Mouse (Mus musculus): ENCODE measurements around the gene Wdr45.
"Not testable (repeated sequence)": the region's sequence is repeated elsewhere in the genome, so short reads cannot be mapped to it uniquely, and the experiment has no call there.

Wdr45 gene

DNA sequence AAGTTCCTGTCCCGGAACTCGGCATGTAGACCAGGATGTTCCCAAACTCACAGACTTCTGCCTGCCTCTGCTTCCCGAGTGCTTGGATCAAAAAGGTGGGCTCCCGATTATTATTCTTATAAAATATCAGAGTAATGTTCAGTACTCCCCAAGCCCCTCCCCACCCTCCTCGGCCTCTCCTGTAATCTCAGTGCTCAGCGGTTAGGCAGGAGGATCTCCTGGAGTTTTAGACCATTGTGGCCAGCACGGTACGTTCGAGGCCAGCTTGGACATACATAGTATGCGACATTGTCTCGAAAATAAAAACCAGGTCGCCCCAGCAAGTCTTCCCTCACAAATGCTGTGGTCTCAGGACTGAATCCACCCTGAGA lies 384 bp upstream of the Wdr45 start:
- in situ Hi-C loops (cut with MboI; ENCODE audit: unreplicated experiment in 2 of 2), result not testable (repeated sequence)

DNA sequence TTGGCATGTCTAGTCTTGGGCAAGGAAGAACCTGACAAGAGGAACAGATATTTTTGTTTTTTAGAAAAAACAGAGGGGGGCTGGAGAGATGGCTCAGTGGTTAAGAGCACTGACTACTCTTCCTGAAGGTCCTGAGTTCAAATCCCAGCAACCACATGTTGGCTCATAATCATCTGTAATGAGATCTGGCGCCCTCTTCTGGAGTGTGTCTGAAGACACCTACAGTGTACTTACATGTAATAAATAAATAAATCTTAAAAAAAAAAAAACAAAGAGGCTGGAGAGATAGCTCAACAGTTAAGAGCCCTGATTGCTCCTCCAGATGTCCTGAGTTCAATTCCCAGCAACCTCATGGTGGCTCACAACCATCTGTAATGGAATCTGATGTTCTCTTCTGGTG lies 1.9 kb downstream of the Wdr45 start:
- in situ Hi-C loops (cut with MboI; ENCODE audit: unreplicated experiment in 2 of 2), result not testable (repeated sequence)

DNA sequence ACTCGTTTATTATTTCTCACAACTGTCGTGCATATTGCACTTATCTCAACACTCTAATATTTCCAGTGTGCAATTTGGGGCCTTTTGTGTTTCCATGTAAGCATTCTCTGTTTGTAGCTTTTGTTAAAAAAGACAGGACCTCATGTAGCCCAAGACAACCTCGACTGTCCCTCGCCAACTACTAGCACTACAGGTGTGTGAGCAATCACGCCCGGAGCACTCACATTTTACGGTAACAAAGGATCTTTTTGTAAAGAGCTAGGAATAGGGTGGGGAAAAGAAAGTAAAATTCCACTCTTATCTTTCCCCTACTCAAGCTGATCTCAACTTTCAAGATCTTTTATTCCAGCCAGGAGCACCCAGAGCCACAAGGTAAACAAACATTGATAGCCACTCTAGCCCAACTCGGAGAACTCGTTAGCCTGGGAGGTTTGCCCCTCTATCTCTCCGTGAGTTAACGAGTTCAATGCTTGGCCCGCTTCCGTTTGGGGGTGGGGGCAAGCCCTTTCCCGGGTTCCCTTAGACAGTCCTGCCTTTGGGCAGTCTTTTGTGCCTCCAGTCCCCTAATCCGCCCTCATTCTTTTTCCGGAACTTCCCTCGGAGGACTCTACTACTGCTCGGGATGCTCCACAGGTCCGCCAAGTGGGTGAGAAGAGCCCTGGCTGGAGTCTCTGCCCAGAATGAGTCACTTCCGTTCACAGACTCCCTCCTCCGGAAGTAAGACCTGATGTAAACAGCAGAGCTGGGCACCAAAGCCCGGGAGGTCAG lies 7.6 kb downstream of the Wdr45 start, which contains the start of gene Gm45208:
TSS of gene Gm45208 (plus strand) at position 732 of the 768 bp plus-strand sequence.
- in situ Hi-C loops (cut with MboI; ENCODE audit: unreplicated experiment in 2 of 2), result no loop called here

DNA sequence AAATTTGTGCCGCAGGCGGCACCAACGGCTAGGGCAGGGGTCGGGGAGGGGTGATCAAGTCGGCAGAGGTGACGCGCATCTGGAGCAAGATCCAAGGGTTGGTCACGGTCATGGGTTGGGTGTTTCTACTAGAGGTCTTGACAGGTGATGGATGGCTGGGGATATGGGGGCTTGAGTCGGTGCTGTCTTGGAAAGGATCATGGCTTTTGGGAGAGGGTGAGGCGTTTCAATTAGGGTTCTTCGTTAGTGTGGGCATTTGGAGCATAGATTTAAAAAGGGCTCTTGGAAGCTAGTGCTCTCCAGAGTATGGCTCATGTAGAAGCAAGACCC lies 8.1 kb downstream of the Wdr45 start:
- in situ Hi-C loops (cut with MboI; ENCODE audit: unreplicated experiment in 2 of 2), result no loop called here

DNA sequence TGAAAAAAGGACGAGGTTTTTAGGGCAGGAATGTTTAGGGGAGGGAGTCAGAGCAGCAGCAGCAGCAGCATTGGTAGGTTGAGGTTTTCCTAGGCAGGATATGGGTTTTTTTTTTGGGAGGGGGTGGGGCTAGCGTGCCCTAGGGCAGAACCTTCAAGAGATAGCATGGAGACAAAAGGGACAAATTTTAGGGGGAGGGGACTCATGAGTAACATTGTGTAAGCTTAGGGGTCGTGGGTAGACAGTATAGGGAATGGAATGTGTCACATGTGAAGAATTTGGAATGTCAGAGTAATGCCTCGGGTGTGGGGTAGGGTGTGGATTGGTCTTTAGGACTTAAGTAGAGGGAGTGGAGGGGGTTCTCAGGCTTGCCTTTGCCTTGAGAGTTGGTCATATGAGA lies 8.6 kb downstream of the Wdr45 start:
- in situ Hi-C loops (cut with MboI; ENCODE audit: unreplicated experiment in 2 of 2), result no loop called here

DNA sequence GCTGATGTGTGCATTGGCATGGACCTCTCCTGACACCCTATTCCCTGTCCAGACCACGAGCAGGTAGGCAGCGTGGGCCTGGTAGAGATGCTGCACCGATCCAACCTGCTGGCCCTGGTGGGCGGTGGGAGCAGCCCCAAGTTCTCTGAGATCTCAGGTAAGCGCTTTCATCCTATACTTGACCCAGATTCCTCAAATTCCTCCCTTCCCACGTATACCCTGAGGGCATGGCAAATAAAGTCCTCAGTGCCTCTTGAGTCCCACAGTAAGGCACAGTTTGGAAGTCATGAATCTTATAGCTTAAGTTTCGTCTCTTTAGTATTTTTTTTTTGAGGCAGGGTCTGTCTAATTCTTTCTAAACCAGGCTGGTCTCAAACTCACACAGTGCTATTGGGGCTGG lies 10.0 kb downstream of the Wdr45 start:
- in situ Hi-C loops (cut with MboI; ENCODE audit: unreplicated experiment in 2 of 2), result no loop called here

DNA sequence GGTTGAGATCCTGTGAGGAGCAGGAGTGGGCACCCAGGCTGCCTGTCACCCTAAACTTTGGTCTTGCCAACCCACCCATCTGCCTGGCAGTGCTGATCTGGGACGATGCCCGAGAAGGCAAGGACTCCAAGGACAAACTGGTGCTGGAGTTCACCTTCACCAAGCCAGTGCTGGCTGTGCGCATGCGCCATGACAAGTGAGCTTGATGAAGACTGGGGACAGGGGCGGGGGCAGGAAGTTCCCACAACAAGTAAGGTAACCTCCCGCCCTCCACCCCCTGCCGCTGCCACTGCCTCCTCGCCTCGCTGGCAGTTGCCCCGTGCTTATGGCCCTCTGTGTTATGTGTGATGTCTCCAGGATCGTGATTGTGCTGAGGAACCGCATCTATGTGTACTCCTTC lies 11.7 kb downstream of the Wdr45 start:
- in situ Hi-C loops (cut with MboI; ENCODE audit: unreplicated experiment in 2 of 2), result no loop called here

DNA sequence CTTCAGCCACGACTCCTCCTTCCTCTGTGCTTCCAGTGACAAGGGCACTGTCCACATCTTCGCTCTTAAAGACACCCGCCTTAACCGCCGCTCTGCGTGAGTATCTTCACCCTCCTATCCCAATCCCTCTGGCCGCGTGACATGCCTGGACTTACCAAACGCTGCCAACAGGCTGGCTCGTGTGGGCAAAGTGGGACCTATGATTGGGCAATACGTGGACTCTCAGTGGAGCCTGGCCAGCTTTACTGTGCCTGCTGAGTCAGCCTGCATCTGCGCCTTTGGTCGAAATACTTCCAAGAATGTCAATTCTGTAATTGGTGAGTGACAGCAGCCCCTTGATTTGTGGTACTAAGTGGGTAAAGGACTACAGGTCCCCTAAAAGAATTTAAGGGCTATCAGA lies 13.0 kb downstream of the Wdr45 start:
- in situ Hi-C loops (cut with MboI; ENCODE audit: unreplicated experiment in 2 of 2), result no loop called here

DNA sequence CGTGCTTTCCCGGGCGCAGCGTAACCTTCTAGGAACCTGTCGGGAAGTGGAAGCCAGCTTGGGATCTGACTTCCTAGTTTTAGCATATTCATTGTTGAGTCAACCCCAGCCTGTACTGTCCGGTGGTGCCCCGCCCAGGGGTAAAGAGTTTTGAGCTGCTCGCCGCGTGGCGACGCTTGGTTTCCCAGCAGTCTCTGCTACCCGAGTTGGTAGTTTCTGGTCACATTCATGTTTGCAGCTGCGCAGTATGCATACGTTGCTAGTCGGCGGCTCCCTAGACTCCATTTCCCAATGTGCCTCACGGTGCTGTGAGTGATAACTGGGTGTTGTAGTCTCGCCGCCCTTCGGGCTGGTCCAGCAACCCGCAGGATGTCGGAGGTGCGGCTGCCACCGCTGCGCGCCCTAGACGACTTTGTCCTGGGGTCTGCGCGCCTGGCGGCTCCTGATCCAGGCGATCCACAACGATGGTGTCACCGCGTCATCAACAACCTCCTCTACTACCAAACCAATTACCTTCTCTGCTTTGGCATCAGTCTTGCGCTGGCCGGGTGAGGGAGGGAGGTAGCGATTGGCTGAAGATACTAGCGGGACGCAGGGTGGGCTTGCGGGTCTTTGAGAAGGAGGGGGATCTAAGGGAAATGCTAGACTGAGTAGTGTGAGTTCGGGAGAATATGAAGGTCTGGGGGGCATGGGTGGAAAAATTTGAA lies 14.2 kb downstream of the Wdr45 start, which contains the start of gene Praf2:
TSS of gene Praf2 (plus strand) at position 225 of the 707 bp plus-strand sequence.
- in situ Hi-C loops (cut with MboI; ENCODE audit: unreplicated experiment in 2 of 2), result no loop called here

DNA sequence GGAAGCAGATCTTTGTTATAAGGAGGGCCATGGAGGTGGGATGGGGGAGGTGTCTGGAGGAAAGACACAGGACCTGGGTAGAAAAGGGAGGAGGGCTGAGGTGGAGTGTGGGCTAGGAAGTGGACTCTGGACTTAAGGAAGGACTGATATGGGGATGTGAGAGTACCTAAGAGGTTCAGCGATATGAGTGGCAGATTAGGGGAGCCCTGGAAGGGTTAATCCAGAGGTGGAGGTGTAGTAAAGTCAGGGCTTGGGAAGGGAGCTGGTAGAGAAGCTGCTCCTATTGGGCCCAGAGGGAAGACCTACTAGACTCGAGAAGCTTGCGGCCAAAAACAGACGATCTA lies 14.8 kb downstream of the Wdr45 start:
- in situ Hi-C loops (cut with MboI; ENCODE audit: unreplicated experiment in 2 of 2), result no loop called here

DNA sequence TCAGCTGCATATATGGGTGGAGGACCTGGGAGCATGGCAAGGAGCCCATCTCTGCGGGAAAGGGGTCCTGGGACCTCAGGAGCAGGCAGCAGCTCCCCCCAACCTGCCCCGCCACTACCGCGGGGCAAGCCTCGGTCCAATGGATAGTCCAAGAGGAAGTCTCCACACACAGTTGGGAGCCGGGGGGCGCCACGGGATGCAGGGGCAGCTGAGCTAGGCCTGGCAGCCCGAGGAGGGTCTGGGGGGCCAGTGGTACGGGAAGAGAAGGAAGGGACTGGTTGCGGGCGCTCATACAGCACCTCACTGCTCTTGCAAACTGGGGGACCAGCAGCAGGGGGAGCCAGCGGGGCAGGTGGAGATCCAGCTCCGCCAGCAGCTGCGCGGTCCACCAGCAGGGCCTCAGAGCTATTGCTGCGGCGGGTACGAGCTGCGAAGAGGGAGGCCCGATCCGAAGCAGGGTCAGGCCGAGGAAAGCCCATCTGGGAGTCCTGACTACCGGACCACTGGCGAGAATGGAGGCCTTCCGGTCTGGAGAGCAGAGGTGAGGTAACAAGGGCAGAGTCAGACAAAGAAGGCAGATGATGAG lies 19.5 kb downstream of the Wdr45 start:
- in situ Hi-C loops (cut with MboI; ENCODE audit: unreplicated experiment in 2 of 2), result no loop called here

DNA sequence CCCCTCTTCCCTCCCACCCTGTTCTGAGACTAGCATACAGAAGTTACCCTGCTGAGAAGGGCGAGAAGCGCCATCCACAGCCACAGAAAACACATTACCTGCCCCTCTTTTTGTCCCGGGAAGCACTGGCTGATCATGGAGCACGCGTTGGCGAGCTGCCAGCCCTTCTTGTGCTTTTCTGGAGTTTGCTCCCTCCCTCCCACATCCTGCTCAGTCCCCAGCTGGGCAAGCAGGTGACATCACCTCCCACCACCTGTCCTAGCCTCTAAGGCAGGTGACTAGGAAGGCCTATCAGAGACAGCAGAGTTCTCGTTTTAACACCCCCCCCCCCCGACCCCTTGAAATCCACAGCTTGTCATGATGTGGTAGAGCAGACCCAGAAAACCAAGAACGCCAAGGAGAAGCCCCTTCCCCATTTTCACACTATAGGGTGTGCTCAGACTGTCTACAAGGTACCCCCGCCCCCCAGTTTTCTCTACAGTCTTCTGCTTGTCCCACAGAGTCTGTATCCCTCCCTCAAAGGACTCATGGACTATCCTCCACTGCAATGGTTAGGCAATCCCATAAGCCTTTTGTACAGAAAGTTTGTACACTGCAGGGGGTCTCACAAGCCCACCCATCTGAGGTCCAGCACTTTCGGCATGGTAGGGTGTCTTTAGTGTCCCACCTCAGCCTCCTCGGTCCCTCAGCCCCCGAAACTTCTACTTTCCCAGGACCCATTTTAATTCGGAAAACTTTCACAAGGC lies 25.4 kb downstream of the Wdr45 start:
- in situ Hi-C loops (cut with MboI; ENCODE audit: unreplicated experiment in 2 of 2), result loop anchor here in 1 of 2 experiments (10.0 kb wide), 1 partner anchor 55 kb away; no protein-coding TSS in a partner anchor

DNA sequence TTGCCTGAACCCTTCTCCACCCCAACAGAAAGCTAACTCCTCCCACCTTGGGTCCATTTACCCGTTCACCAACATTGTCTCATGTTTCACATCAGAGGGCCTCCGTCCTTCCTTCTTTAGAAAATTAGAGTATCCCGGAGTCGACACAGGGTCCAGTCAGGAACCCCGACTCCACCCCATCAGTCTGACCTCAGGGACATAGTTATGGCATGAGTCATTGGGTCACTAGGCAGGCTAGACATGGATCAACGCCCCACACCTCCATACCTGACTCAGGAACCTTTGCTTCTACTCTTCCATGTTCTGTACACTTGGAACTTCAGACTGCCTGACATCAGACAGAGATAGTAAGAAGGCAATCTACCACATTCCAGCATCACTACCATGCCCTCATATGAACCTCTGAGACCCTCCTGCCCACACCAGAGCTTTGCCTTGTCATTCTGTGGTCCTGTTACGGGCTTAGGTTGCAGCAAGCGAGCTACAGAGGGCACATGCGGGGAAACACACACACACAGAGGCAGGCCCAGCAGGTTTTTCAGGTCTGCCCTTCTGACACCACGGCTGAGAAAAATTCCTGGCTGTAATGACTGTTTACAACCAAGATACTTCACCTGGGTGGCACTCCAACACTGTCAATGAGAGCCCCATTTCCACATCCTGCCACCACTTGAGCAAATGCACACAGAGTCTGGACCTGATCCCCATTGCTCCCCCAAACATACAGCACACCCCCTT lies 26.1 kb downstream of the Wdr45 start:
- in situ Hi-C loops (cut with MboI; ENCODE audit: unreplicated experiment in 2 of 2), result loop anchor here in 1 of 2 experiments (10.0 kb wide), 1 partner anchor 55 kb away; no protein-coding TSS in a partner anchor

DNA sequence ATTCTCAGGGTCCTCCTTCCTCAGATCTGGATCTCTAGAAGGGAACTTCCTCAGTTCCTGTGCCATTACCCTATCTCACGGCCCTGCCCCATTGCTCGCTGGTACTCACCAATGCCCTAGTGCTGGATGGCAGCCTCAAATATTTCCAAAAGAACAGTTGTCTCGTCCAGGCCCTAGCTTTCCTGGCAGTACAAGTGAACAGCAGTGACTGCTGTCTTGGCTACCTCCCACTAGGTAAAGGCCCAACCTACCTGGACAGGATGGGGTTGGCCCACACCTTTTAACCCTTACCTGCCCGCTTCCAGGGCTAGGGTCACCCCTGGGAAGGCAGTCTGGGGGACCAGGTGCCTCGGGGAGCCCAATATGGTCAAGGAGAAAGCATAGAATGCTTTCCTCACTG lies 27.0 kb downstream of the Wdr45 start:
- in situ Hi-C loops (cut with MboI; ENCODE audit: unreplicated experiment in 2 of 2), result loop anchor here in 1 of 2 experiments (10.0 kb wide), 1 partner anchor 54 kb away; no protein-coding TSS in a partner anchor

DNA sequence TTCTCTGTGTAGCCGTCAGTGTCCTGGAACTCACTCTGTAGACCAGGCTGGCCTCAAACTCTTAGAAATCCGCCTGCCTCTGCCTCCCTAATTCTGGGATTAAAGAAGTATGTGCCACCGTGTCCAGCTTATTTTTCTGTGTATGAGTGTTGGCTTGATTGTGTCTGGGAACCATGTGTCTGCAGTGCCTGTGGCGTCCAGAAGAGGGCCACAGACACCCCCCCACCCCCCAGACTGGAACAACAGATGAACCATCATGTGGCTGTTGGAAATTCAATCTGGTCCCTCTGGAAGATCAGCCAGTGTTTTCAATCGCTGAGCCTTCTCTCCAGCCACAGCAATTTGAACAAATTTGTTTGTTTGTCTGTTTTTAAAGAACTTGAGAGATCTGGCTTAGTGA lies 29.3 kb downstream of the Wdr45 start:
- in situ Hi-C loops (cut with MboI; ENCODE audit: unreplicated experiment in 2 of 2), result loop anchor here in 1 of 2 experiments (10.0 kb wide), 1 partner anchor 51 kb away; no protein-coding TSS in a partner anchor

DNA sequence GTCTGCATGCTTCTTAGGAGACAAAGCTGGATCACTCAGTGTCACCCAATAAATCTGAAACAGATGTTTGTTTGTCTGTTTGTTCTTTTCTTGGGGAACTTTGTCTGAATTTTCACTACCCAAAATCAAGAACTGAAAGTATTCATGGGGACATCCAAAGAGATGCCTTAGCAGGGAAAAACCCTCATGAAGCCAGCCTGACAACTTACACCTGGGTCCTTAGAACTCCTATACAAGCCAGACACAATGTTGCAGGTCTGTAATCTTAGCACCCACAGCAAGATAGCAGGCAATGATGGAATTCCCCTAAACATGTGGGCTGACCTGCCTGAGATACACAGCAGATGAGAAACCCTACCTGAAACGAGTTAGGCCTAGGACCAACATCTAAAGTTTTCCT lies 30.8 kb downstream of the Wdr45 start:
- in situ Hi-C loops (cut with MboI; ENCODE audit: unreplicated experiment in 2 of 2), result loop anchor here (5.0 to 10.0 kb wide), 2 partner anchors 47 to 50 kb away; no protein-coding TSS in a partner anchor

DNA sequence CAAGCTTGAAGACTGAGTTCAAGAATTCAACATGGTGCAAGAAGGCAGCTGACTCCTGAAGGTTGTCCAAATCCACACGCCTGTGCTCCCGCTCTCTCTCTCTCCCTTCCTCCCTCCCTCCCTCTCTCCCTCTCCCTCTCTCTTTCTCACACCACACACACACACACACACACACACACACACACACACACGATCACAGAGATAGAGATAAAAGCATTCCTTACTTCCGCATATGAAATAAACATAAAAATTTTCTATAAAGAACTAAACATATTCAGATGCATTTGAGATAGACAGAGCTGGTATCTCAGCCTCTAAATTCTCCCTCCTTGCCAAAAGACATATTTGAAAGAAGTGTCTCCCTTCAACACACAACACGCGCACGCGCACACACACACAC lies 31.3 kb downstream of the Wdr45 start:
- in situ Hi-C loops (cut with MboI; ENCODE audit: unreplicated experiment in 2 of 2), result loop anchor here (5.0 to 10.0 kb wide), 2 partner anchors 47 to 49 kb away; no protein-coding TSS in a partner anchor

DNA sequence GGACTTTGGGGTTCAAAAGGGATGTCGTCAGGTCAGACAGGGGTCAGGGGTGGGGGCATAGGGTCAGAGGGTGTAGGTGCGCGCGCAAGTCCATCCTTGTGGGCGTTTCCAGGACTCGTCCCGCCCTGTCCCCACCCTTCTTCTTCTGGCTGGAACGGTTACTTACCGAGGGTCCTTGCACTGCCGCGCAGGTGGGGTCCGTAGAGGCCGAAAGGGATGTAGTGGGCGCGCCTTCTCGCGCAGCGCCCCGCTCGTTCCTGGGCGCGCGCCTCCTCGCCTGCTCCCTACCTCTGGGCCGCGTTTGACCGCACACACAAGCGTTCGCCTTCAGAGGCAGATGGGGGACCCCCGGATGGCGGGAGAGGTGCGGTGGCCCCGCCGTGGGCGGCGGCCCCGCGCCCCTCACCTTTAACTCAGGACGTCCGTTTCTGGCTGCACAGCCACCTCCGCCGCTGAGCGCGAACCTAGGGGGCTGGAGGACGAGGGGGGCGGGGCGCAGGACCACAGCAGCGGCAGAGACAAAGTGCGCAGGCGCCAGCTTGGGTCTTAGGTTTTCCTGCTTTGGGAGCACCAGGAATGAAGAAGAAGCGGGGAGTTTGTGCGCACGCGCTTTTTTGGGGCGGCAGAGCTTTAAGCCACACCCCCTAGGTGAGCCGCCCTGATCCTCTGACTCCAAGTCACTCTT lies 36.4 kb downstream of the Wdr45 start, which contains the start of gene Ccdc120:
TSS of gene Ccdc120 (minus strand) at position 474 of the 685 bp plus-strand sequence.
- in situ Hi-C loops (cut with MboI; ENCODE audit: unreplicated experiment in 2 of 2), result loop anchor here in 1 of 2 experiments (5.0 kb wide), 1 partner anchor 267 kb away; the partner anchor contains the start of gene Glod5

DNA sequence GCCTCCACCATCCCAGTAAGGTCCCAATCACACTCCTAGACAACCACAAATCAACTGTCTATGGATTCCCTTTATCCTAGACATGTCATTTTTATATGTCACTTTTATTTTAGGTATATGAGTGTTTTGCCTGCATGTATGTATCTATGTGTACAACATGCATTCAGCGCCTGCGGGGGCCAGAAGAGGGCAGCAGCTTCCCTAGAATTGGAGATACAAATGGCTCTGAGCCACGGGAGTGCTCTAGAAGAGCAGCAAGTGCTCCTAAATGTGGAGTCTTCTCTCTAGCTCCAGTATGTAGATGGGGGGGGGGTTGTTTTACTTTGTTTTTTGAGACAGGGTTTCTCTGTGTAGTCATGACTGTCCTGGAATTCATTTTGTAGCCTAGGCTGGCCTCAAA lies 39.5 kb downstream of the Wdr45 start:
- in situ Hi-C loops (cut with MboI; ENCODE audit: unreplicated experiment in 2 of 2), result loop anchor here in 1 of 2 experiments (5.0 kb wide), 1 partner anchor 264 kb away; the partner anchor contains the start of gene Glod5
